Mouse (Mus musculus) forebrain, embryonic 14.5 days (tissue): Measurements from ENCODE around the gene Dirc2. TPM values are rescaled to one million over a fixed set of nuclear protein-coding genes. Genes with fewer than 3 reads are reported as not detected.

Experiments used
- ATAC-seq: fragments of 200-750 bp; cut with Nextera tagmentation; 2 replicates; pipeline ENCODE4 v1.8.0; 2017; ENCODE audit warnings: mild to moderate bottlenecking, moderate library complexity
- DNase-seq: peaks from one replicate; pipeline ENCODE4 v3.0.0-alpha.2; 2015; ENCODE audit warnings: low spot score
- H3K27ac ChIP-seq: fragments of 300-500 bp; sonication (generic); 2 replicates; pipeline ENCODE4 v1.5.1; 2014; ENCODE audit warnings: low read depth, mild to moderate bottlenecking, control low read depth, low read length, moderate library complexity
- H3K27me3 ChIP-seq: fragments of 300-500 bp; sonication (generic); replicated peaks from 2 replicates; pipeline ENCODE4 v1.6.1; 2014; ENCODE audit warnings: low read length, control low read depth, mixed read lengths; ENCODE audit not compliant: control insufficient read depth, insufficient read depth
- H3K36me3 ChIP-seq: fragments of 300-500 bp; sonication (generic); 2 replicates; pipeline ENCODE4 v1.6.1; 2014; ENCODE audit warnings: low read length, control low read depth; ENCODE audit not compliant: control insufficient read depth, insufficient read depth
- H3K4me1 ChIP-seq: fragments of 300-500 bp; sonication (generic); 2 replicates; pipeline ENCODE4 v1.6.1; 2014; ENCODE audit warnings: antibody characterized with exemption, low read length, control low read depth; ENCODE audit not compliant: control insufficient read depth, insufficient read depth
- H3K4me2 ChIP-seq: fragments of 300-500 bp; sonication (generic); 2 replicates; pipeline ENCODE4 v1.6.1; 2014; ENCODE audit warnings: mild to moderate bottlenecking, control low read depth, low read length
- H3K4me3 ChIP-seq: fragments of 300-500 bp; sonication (generic); 2 replicates; pipeline ENCODE4 v1.5.1; 2014; ENCODE audit warnings: low read depth, low read length, control low read depth
- H3K9ac ChIP-seq: fragments of 300-500 bp; sonication (generic); 2 replicates; pipeline ENCODE4 v1.6.1; 2014; ENCODE audit warnings: mild to moderate bottlenecking, low read length, control low read depth, moderate library complexity
- H3K9me3 ChIP-seq: fragments of 300-500 bp; sonication (generic); replicated peaks from 2 replicates; pipeline ENCODE4 v1.6.1; 2016; ENCODE audit warnings: low read length, control low read depth, mixed read lengths; ENCODE audit not compliant: control insufficient read depth
- WGBS: fragments of 180-500 bp; shearing (Covaris S2); extraction: QIAGEN DNeasy Blood & Tissue Kit; methylation state at CpG from one replicate; pipeline ENCODE4 v1.1.7; 2014; 5-methylcytosine and 5-hydroxymethylcytosine counted together
- polyA plus RNA-seq: library from polyadenylated mRNA; unstranded; fragments of >200 nt; fragmentation: Nextera tagmentation; extraction: Ambion mirVana; gene quantifications from 2 replicates; pipeline ENCODE4 v1.2.1, GENCODE M21; 2014

The Dirc2 gene
- polyA plus RNA-seq, 1 experiment from 2014 or later = 40.7 TPM

- no peak overlapping the region for H3K4me3 ChIP-seq
- no peak overlapping the region for H3K4me2 ChIP-seq
- no peaks in the 10 kb centered on the region for H3K9me3 ChIP-seq
- peaks cover 11% of the 10 kb centered on the region; the same call in 1 of the 2 replicates for H3K36me3 ChIP-seq
- WGBS = 79% methylated on average over 6 of the region's 6 CpGs
- no peaks in the 10 kb centered on the region for H3K4me1 ChIP-seq
- H3K9ac ChIP-seq = no peak overlapping the region
- H3K27ac ChIP-seq = no peak overlapping the region
- H3K27me3 ChIP-seq = no peaks in the 10 kb centered on the region
- ATAC-seq (no peak), DNase-seq (no peak)
Observed at GRCm38 (mm10) chr16:35791962-35792521, 22.9 kb upstream of the Dirc2 start.

DNA sequence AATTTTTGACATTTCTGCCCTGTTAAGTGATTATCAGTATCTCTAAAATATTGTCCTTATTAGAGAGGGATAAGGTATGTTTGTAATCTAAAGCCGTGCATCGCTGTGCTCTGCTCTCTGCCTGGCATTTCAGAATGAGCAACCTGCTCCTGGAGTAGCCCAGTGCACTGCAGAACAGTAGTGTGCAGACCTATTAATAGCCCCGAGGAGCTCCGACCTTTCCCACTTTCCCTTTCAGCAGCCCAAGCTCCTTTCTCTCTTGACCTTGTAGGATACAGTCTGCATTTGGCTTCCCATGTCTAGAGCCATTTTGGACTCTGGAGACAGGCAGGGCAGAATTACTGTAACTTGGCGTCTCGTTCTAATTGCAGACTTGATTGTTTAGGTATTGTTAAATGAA lies 19.2 kb upstream of the Dirc2 start:
- Histone ChIP-seq H3K4me2 (no peak overlapping the region), H3K4me1 (0 out of 2 replicates have a peak, but pooled peaks cover 2% of the 10 kb centered on the region), H3K9me3 (no peaks in the 10 kb centered on the region), H3K36me3 (peaks cover 11% of the 10 kb centered on the region; the same call in 1 of the 2 replicates), H3K27ac (no peak overlapping the region), H3K9ac (no peak overlapping the region), H3K27me3 (no peaks in the 10 kb centered on the region), H3K4me3 (no peak overlapping the region)
- WGBS = 91% methylated on average over 6 of the region's 6 CpGs
- DNase-seq = no peak
- ATAC-seq = no peak

DNA sequence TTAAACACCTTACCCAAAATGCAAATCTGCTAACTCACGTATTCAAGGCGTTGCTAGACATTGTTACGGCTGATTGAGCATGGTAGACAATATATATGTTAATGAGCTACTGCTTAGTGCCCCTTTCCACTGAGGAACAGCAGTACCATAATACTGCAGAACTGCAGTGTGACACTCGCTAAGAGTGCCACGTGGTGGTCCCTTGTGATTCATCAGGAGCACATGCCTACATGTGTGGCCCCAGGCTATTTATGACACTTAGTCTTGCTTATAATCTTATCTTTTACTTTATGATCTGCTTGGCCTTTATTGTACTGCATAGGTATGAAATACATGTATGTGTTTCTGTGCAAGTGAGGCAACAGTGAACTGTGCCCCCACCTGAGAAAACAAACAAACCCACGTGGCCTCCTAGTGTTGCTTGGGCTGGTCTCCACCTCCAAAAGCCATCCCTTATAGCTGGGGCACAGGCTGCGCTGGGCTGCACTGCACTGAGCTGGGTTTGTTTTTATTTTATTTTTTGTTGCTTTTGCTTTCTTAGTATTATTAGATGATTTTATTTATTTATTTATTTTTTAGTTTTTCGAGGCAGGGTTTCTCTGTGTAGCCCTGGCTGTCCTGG lies 18.5 kb upstream of the Dirc2 start:
- no peak for ATAC-seq
- Histone ChIP-seq H3K4me3 (no peak overlapping the region), H3K36me3 (peaks cover 11% of the 10 kb centered on the region; the same call in 1 of the 2 replicates), H3K27ac (no peak overlapping the region), H3K4me2 (no peak overlapping the region), H3K9ac (no peak overlapping the region), H3K9me3 (no peaks in the 10 kb centered on the region), H3K27me3 (no peaks in the 10 kb centered on the region), H3K4me1 (0 out of 2 replicates have a peak, but pooled peaks cover 2% of the 10 kb centered on the region)
- DNase-seq = peak; percentile 28
- 36% methylated on average over 8 of the region's 8 CpGs for WGBS

GRCm38 (mm10) chr16:35787163-35787562 lies 18.0 kb upstream of the Dirc2 start:
- no peaks in the 10 kb centered on the region for H3K9me3 ChIP-seq
- H3K4me3 ChIP-seq = no peak overlapping the region
- ATAC-seq (0 out of 2 replicates have a peak, but pooled peaks have one; percentile 34), DNase-seq (no peak)
- WGBS = 77% methylated on average over 6 of the region's 6 CpGs
- no peak overlapping the region for H3K9ac ChIP-seq
- H3K36me3 ChIP-seq = peaks cover 11% of the 10 kb centered on the region; the same call in 1 of the 2 replicates
- 0 out of 2 replicates have a peak, but pooled peaks cover 2% of the 10 kb centered on the region for H3K4me1 ChIP-seq
- H3K27me3 ChIP-seq = no peaks in the 10 kb centered on the region
- H3K4me2 ChIP-seq = no peak overlapping the region
- H3K27ac ChIP-seq = no peak overlapping the region

DNA sequence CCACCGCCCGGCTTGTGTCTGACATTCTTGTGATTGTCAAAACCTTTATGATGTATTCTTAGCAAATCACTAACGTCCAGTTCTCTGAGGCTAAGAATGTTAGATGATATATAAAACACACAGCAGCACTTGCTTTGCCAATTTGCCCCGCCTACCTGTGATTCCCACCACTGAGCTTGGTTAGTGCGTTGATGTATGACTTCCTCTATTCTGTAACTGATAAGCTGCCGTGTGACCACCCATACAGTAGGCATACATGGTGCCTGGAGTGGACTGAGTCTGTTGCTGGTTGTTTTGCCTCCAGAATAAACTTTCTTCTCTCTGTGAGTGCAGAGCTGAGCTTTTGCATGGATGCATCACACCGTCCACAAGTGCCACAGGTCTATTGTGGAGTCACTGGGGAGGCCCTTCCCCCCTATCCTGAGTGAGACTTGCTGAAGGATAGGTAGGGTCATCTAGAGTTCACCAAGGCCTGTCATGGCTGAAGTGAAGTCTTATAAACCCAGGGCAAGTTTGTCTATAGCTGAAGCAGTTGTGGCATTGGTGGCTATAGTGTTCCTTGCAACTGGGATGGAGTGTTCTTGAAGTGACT lies 15.1 kb upstream of the Dirc2 start:
- peaks cover 8% of the 10 kb centered on the region; the same call in 1 of the 2 replicates for H3K36me3 ChIP-seq
- ATAC-seq = no peak
- H3K4me1 ChIP-seq = 0 out of 2 replicates have a peak, but pooled peaks cover 2% of the 10 kb centered on the region
- H3K9ac ChIP-seq = no peak overlapping the region
- H3K27me3 ChIP-seq = no peaks in the 10 kb centered on the region
- no peak overlapping the region for H3K4me2 ChIP-seq
- H3K4me3 ChIP-seq = no peak overlapping the region
- WGBS = 90% methylated on average over 7 of the region's 7 CpGs
- no peak for DNase-seq
- H3K9me3 ChIP-seq = no peaks in the 10 kb centered on the region
- no peak overlapping the region for H3K27ac ChIP-seq

- Histone ChIP-seq H3K4me2 (no peak overlapping the region), H3K9ac (no peak overlapping the region), H3K4me1 (0 out of 2 replicates have a peak, but pooled peaks cover 2% of the 10 kb centered on the region), H3K36me3 (peaks cover 2% of the 10 kb centered on the region; the same call in 1 of the 2 replicates), H3K27me3 (no peaks in the 10 kb centered on the region), H3K27ac (no peak overlapping the region), H3K4me3 (no peak overlapping the region), H3K9me3 (no peaks in the 10 kb centered on the region)
- 86% methylated on average over 3 of the region's 3 CpGs for WGBS
- DNase-seq (no peak), ATAC-seq (no peak)
Observed at GRCm38 (mm10) chr16:35783207-35783573, 14.0 kb upstream of the Dirc2 start.

DNA sequence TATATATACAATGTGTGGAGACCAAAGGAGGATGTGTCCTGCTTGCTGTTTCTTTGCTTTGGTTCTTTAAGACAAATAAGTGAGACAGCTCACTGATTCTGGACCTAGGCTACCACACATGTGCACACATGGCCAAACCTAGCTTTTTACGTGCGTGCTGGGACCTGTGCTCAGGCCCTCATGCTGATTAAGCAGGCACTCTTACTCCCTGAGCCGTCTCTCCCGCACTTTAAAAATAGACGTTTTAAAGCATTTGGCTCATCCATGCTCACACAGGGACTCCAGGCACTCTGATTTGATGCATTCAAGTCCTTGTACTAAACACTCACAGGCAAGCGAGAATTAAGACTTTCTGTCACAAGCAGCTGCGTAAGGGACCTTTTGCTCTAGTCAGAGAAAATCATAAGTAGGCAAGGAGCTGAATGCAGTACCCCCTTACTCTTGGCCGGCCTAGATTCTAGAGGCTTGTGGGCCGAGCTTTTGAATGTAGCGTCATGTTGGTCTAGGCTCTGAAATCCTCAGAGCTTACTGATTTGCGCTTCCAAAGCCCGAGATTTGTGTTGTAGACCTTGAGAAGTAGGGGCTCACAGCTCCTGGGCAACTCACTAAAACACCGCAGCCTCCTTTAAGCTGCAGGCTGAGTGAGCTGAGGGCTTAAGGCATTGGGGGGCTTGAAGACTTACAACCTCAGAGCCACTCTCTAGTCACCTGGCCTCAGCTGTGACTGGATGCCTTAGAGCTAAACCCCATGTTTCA lies 13.5 kb upstream of the Dirc2 start:
- DNase-seq = no peak
- Histone ChIP-seq H3K36me3 (no peaks in the 10 kb centered on the region), H3K9ac (no peak overlapping the region), H3K4me2 (no peak overlapping the region), H3K4me3 (no peak overlapping the region), H3K27me3 (no peaks in the 10 kb centered on the region), H3K9me3 (no peaks in the 10 kb centered on the region), H3K27ac (no peak overlapping the region), H3K4me1 (0 out of 2 replicates have a peak, but pooled peaks cover 2% of the 10 kb centered on the region)
- ATAC-seq = no peak
- WGBS = 93% methylated on average over 13 of the region's 13 CpGs

- DNase-seq (no peak), ATAC-seq (no peak)
- WGBS = 86% methylated on average over 5 of the region's 5 CpGs
- Histone ChIP-seq H3K27ac (no peak overlapping the region), H3K27me3 (no peaks in the 10 kb centered on the region), H3K4me1 (no peaks in the 10 kb centered on the region), H3K4me3 (no peak overlapping the region), H3K36me3 (no peaks in the 10 kb centered on the region), H3K4me2 (no peak overlapping the region), H3K9ac (no peak overlapping the region), H3K9me3 (no peaks in the 10 kb centered on the region)
Observed at GRCm38 (mm10) chr16:35781651-35782050, 12.5 kb upstream of the Dirc2 start.
